Mouse (Mus musculus): ENCODE results near the gene Dpm3. TPM values are rescaled to one million over a fixed set of nuclear protein-coding genes. Genes with fewer than 3 reads are reported as not detected.

The Dpm3 gene
- polyA plus RNA-seq, 1 experiment: 130 TPM

GRCm38 (mm10) chr3:89270051-89270755 lies 11.0 kb downstream of the Dpm3 start, which contains the start of gene Slc50a1:
Slc50a1 (minus strand) TSS chr3:89270570.
- Histone ChIP-seq H3K27ac (replicated peaks; ENCODE audit: low read depth, low read length) (peak within 1 kb of the TSS; percentile 78), H3K4me1 (ENCODE audit: control insufficient read depth, insufficient read depth, insufficient read length, low read length) (peaks cover 19% of the 10 kb centered on the region), H3K4me3 (ENCODE audit: insufficient read depth, low read depth, low read length) (peak within 1 kb of the TSS; percentile 81)

GRCm38 (mm10) chr3:89270891-89271290 lies 11.7 kb downstream of the Dpm3 start:
- Histone ChIP-seq H3K27ac (replicated peaks; ENCODE audit: low read depth, low read length) (peak overlapping the region; percentile 58), H3K4me1 (ENCODE audit: control insufficient read depth, insufficient read depth, insufficient read length, low read length) (peaks cover 20% of the 10 kb centered on the region), H3K4me3 (ENCODE audit: insufficient read depth, low read depth, low read length) (peak overlapping the region; percentile 81; the same call in 1 of the 2 replicates)

- 0 out of 2 replicates have a peak overlapping the region, but pooled peaks have one; percentile 3 for H3K4me3 ChIP-seq (ENCODE audit: insufficient read depth, low read depth, low read length)
- H3K27ac ChIP-seq (replicated peaks; ENCODE audit: low read depth, low read length): peak overlapping the region; percentile 30
- peaks cover 24% of the 10 kb centered on the region for H3K4me1 ChIP-seq (ENCODE audit: control insufficient read depth, insufficient read depth, insufficient read length, low read length)
Observed at GRCm38 (mm10) chr3:89271760-89272159, 12.6 kb downstream of the Dpm3 start.

- H3K27ac ChIP-seq (replicated peaks; ENCODE audit: low read depth, low read length): peak overlapping the region; percentile 99; the same call in 1 of the 2 replicates
- peaks cover 7% of the 10 kb centered on the region for H3K4me1 ChIP-seq (ENCODE audit: control insufficient read depth, insufficient read depth, insufficient read length, low read length)
- peak overlapping the region; percentile 67 for H3K4me3 ChIP-seq (ENCODE audit: insufficient read depth, low read depth, low read length)
Observed at GRCm38 (mm10) chr3:89276061-89276460, 16.9 kb downstream of the Dpm3 start.

- peak overlapping the region; percentile 99 for H3K27ac ChIP-seq (replicated peaks; ENCODE audit: low read depth, low read length)
Observed at GRCm38 (mm10) chr3:89277281-89278021, 18.3 kb downstream of the Dpm3 start.

GRCm38 (mm10) chr3:89278107-89278506 lies 18.9 kb downstream of the Dpm3 start:
- Histone ChIP-seq H3K27ac (replicated peaks; ENCODE audit: low read depth, low read length) (peak overlapping the region; percentile 99), H3K4me3 (ENCODE audit: insufficient read depth, low read depth, low read length) (peak overlapping the region; percentile 67), H3K4me1 (ENCODE audit: control insufficient read depth, insufficient read depth, insufficient read length, low read length) (peaks cover 7% of the 10 kb centered on the region)

More at GRCm38 (mm10) chr3:89277281-89278021, 18.3 kb downstream of the Dpm3 start:
- Histone ChIP-seq H3K4me1 (ENCODE audit: control insufficient read depth, insufficient read depth, insufficient read length, low read length) (peaks cover 7% of the 10 kb centered on the region), H3K4me3 (ENCODE audit: insufficient read depth, low read depth, low read length) (peak overlapping the region; percentile 67)

GRCm38 (mm10) chr3:89278643-89279042 lies 19.5 kb downstream of the Dpm3 start:
- peak overlapping the region; percentile 98 for H3K27ac ChIP-seq (replicated peaks; ENCODE audit: low read depth, low read length)
- H3K4me1 ChIP-seq (ENCODE audit: control insufficient read depth, insufficient read depth, insufficient read length, low read length): peaks cover 7% of the 10 kb centered on the region
- H3K4me3 ChIP-seq (ENCODE audit: insufficient read depth, low read depth, low read length): peak overlapping the region; percentile 67

- Histone ChIP-seq H3K4me3 (ENCODE audit: insufficient read depth, low read depth, low read length) (peak overlapping the region; percentile 76), H3K4me1 (ENCODE audit: control insufficient read depth, insufficient read depth, insufficient read length, low read length) (peaks cover 7% of the 10 kb centered on the region), H3K27ac (replicated peaks; ENCODE audit: low read depth, low read length) (peak overlapping the region; percentile 98)
Observed at GRCm38 (mm10) chr3:89279153-89279890, 20.2 kb downstream of the Dpm3 start.

GRCm38 (mm10) chr3:89280050-89280605 lies 21.0 kb downstream of the Dpm3 start:
- Histone ChIP-seq H3K4me3 (ENCODE audit: insufficient read depth, low read depth, low read length) (peak overlapping the region; percentile 76), H3K4me1 (ENCODE audit: control insufficient read depth, insufficient read depth, insufficient read length, low read length) (peaks cover 7% of the 10 kb centered on the region), H3K27ac (replicated peaks; ENCODE audit: low read depth, low read length) (peak overlapping the region; percentile 33)

- Histone ChIP-seq H3K4me3 (ENCODE audit: insufficient read depth, low read depth, low read length) (peak within 1 kb of the TSS; percentile 76), H3K4me1 (ENCODE audit: control insufficient read depth, insufficient read depth, insufficient read length, low read length) (peaks cover 7% of the 10 kb centered on the region), H3K27ac (replicated peaks; ENCODE audit: low read depth, low read length) (peak within 1 kb of the TSS; percentile 47)
Observed at GRCm38 (mm10) chr3:89280606-89281511, 21.7 kb downstream of the Dpm3 start, which contains the start of gene Efna1. Efna1 (minus strand) TSS chr3:89281142.

GRCm38 (mm10) chr3:89281579-89282290 lies 22.6 kb downstream of the Dpm3 start:
- Histone ChIP-seq H3K4me3 (ENCODE audit: insufficient read depth, low read depth, low read length) (peak overlapping the region; percentile 76), H3K4me1 (ENCODE audit: control insufficient read depth, insufficient read depth, insufficient read length, low read length) (peaks cover 8% of the 10 kb centered on the region), H3K27ac (replicated peaks; ENCODE audit: low read depth, low read length) (peak overlapping the region; percentile 47)

- Histone ChIP-seq H3K4me3 (ENCODE audit: insufficient read depth, low read depth, low read length) (no peak overlapping the region), H3K4me1 (ENCODE audit: control insufficient read depth, insufficient read depth, insufficient read length, low read length) (peaks cover 9% of the 10 kb centered on the region)
Observed at GRCm38 (mm10) chr3:89282291-89282643, 23.1 kb downstream of the Dpm3 start.

GRCm38 (mm10) chr3:89284261-89284660 lies 25.1 kb downstream of the Dpm3 start:
- no peak overlapping the region for H3K4me3 ChIP-seq (ENCODE audit: insufficient read depth, low read depth, low read length)
- H3K4me1 ChIP-seq (ENCODE audit: control insufficient read depth, insufficient read depth, insufficient read length, low read length): peaks cover 19% of the 10 kb centered on the region
- H3K27ac ChIP-seq (replicated peaks; ENCODE audit: low read depth, low read length): no peak overlapping the region

More at GRCm38 (mm10) chr3:89282291-89282643, 23.1 kb downstream of the Dpm3 start:
- H3K27ac ChIP-seq (replicated peaks; ENCODE audit: low read depth, low read length): no peak overlapping the region
